Mouse (Mus musculus): Measurements from ENCODE around the gene Dmbx1. TPM values are rescaled to one million over a fixed set of nuclear protein-coding genes. Genes with fewer than 3 reads are reported as not detected.

Dmbx1 gene
- polyA plus RNA-seq (2012; rRNA removed): not detected in 2 replicates

GRCm38 (mm10) chr4:115939295-115940102 lies at the start of gene Dmbx1:
Dmbx1 (minus strand) TSS chr4:115939926.

GRCm38 (mm10) chr4:115890553-115890952 lies 49.2 kb downstream of the Dmbx1 start, which contains the start of gene 6430628N08Rik:
6430628N08Rik (plus strand) TSS chr4:115890665.

GRCm38 (mm10) chr4:115884022-115884421 lies 55.7 kb downstream of the Dmbx1 start, which contains the start of gene Kncn:
Kncn (plus strand) TSS chr4:115884400.

Other genes starting within 250 kb of the Dmbx1 start
- 7.0 and 7.2 TPM in 2 replicates for gene Efcab14, start 202.2 kb downstream of the Dmbx1 start, polyA plus RNA-seq (2012; rRNA removed)
- gene Tex38, start 158.9 kb downstream of the Dmbx1 start, polyA plus RNA-seq (2012; rRNA removed): 0.36 and 0.37 TPM in 2 replicates
- gene Atpaf1, start 155.1 kb downstream of the Dmbx1 start, polyA plus RNA-seq (2012; rRNA removed): 9.2 and 11.0 TPM in 2 replicates
- 8.9 and 9.6 TPM in 2 replicates for gene Mob3c, start 111.8 kb downstream of the Dmbx1 start, polyA plus RNA-seq (2012; rRNA removed)
- gene Mknk1, start 100.7 kb downstream of the Dmbx1 start, polyA plus RNA-seq (2012; rRNA removed): 48.5 and 49.7 TPM in 2 replicates
- not detected in 2 replicates for gene Kncn, start 55.5 kb downstream of the Dmbx1 start, polyA plus RNA-seq (2012; rRNA removed)
- gene 6430628N08Rik, start 49.3 kb downstream of the Dmbx1 start, polyA plus RNA-seq (2012; rRNA removed): not detected in 2 replicates
- gene Faah, start 78.0 kb upstream of the Dmbx1 start, polyA plus RNA-seq (2012; rRNA removed): 23.5 TPM in 2 replicates
- gene Nsun4, start 114.0 kb upstream of the Dmbx1 start, polyA plus RNA-seq (2012; rRNA removed): 5.7 and 6.3 TPM in 2 replicates
- gene Uqcrh, start 135.1 kb upstream of the Dmbx1 start, polyA plus RNA-seq (2012; rRNA removed): 317 and 391 TPM in 2 replicates
- 15.1 and 15.8 TPM in 2 replicates for gene Lrrc41, start 135.3 kb upstream of the Dmbx1 start, polyA plus RNA-seq (2012; rRNA removed)
- gene Rad54l, start 183.8 kb upstream of the Dmbx1 start, polyA plus RNA-seq (2012; rRNA removed): 6.9 and 7.1 TPM in 2 replicates
- gene Pomgnt1, start 183.9 kb upstream of the Dmbx1 start, polyA plus RNA-seq (2012; rRNA removed): 10.5 TPM in 2 replicates
- 0.14 TPM in 2 replicates for gene Lurap1, start 211.4 kb upstream of the Dmbx1 start, polyA plus RNA-seq (2012; rRNA removed)
- 0.02 TPM in 2 replicates for gene Tspan1, start 227.7 kb upstream of the Dmbx1 start, polyA plus RNA-seq (2012; rRNA removed)
- gene 1700042G07Rik, start 233.4 kb upstream of the Dmbx1 start, polyA plus RNA-seq (2012; rRNA removed): not detected in 2 replicates
- not detected in 2 replicates for gene Gm49337, start 233.5 kb upstream of the Dmbx1 start, polyA plus RNA-seq (2012; rRNA removed)

Measured in liver, embryonic 18 days (tissue).